Mouse (Mus musculus) thymus, postnatal 0 days (tissue): ENCODE results near the gene Trpc7. TPM values are rescaled to one million over a fixed set of nuclear protein-coding genes. Genes with fewer than 3 reads are reported as not detected.
A peak's percentile ranks its signal among the peaks of the same experiment; 100 is the strongest.

Source experiments
- DNase-seq: peaks from one replicate; pipeline ENCODE4 v3.0.0-alpha.2; 2015; ENCODE audit warnings: low spot score
- polyA plus RNA-seq: library from polyadenylated mRNA; unstranded; fragments of >200 nt; fragmentation: Nextera tagmentation; extraction: Ambion mirVana; gene quantifications from 2 replicates; pipeline ENCODE4 v1.2.1, GENCODE M21; 2015

Trpc7 gene
- polyA plus RNA-seq, 1 experiment from 2014 or later, result not detected

GRCm38 (mm10) chr13:56749377-56749776 lies 146.4 kb downstream of the Trpc7 start:
- DNase-seq, result no peak

- DNase-seq, result peak; percentile 11
These were observed 148.2 kb downstream of the Trpc7 start for GRCm38 (mm10) chr13:56747554-56747953.

GRCm38 (mm10) chr13:56746739-56747532 lies 148.9 kb downstream of the Trpc7 start:
- DNase-seq, result peak; percentile 88

GRCm38 (mm10) chr13:56742325-56742901 lies 153.4 kb downstream of the Trpc7 start:
- no peak for DNase-seq

- DNase-seq, result no peak
These were observed 154.1 kb downstream of the Trpc7 start for GRCm38 (mm10) chr13:56741691-56742090.

- no peak for DNase-seq
These were observed 155.3 kb downstream of the Trpc7 start for GRCm38 (mm10) chr13:56740496-56740895.

- DNase-seq, result no peak
These were observed 156.2 kb downstream of the Trpc7 start for GRCm38 (mm10) chr13:56739556-56739955.

GRCm38 (mm10) chr13:56735212-56735875 lies 160.4 kb downstream of the Trpc7 start:
- peak; percentile 41 for DNase-seq

- no peak for DNase-seq
These were observed 161.2 kb downstream of the Trpc7 start for GRCm38 (mm10) chr13:56734617-56735016.

- DNase-seq, result no peak
These were observed 166.7 kb downstream of the Trpc7 start for GRCm38 (mm10) chr13:56729046-56729445.

GRCm38 (mm10) chr13:56726551-56726950 lies 169.2 kb downstream of the Trpc7 start:
- no peak for DNase-seq

Other genes starting within 250 kb of the Trpc7 start
- 13.1 and 13.7 TPM in 2 replicates for gene Smad5, start 193.0 kb downstream of the Trpc7 start, polyA plus RNA-seq
- 0.17 and 0.27 TPM in 2 replicates for gene Gm45623, start 142.2 kb downstream of the Trpc7 start, polyA plus RNA-seq